Mouse (Mus musculus): ENCODE measurements around the gene Txnip. TPM values are rescaled to one million over a fixed set of nuclear protein-coding genes. Genes with fewer than 3 reads are reported as not detected.
A peak's percentile ranks its signal among the peaks of the same experiment; 100 is the strongest.

The Txnip gene
- polyA plus RNA-seq, 1 experiment = 42.6 TPM

- no peaks in the 10 kb centered on the region for H3K27me3 ChIP-seq (ENCODE audit: control insufficient read depth, insufficient read depth, insufficient read length)
- peaks cover 9% of the 10 kb centered on the region for H3K79me2 ChIP-seq (ENCODE audit: control insufficient read depth, insufficient read depth)
- H3ac ChIP-seq (ENCODE audit: control insufficient read depth, insufficient read length) = no peak overlapping the region
- TF ChIP-seq E2F4 (IDR thresholded peaks at IDR 0.05; ENCODE audit: insufficient read depth) (no peak), USF1 (IDR thresholded peaks at IDR 0.05; ENCODE audit: low read depth) (no peak), POLR2A (IDR thresholded peaks at IDR 0.05; ENCODE audit: insufficient read length, low read depth) (no peak), CEBPB (IDR thresholded peaks at IDR 0.05; ENCODE audit: insufficient read depth, poor library complexity, severe bottlenecking) (no peak), TCF12 (IDR thresholded peaks at IDR 0.05; ENCODE audit: insufficient read depth, poor library complexity, severe bottlenecking) (no peak), SRF (IDR thresholded peaks at IDR 0.05; ENCODE audit: control insufficient read depth, insufficient read length, low read depth) (no peak), REST (IDR thresholded peaks at IDR 0.05; ENCODE audit: insufficient read depth, insufficient read length) (no peak), MYOG (IDR thresholded peaks at IDR 0.05; ENCODE audit: control insufficient read depth in 1 of 3, insufficient read depth in 1 of 3, insufficient read length in 2 of 3, low read depth in 2 of 3) (no peak)
- H3K4me3 ChIP-seq = peak overlapping the region; percentile 71
- no peak overlapping the region for H3K4me2 ChIP-seq (ENCODE audit: low read depth)
- H3K36me3 ChIP-seq (ENCODE audit: control insufficient read depth, insufficient read depth) = peaks cover 10% of the 10 kb centered on the region
Observed at GRCm38 (mm10) chr3:96555999-96556614, 1.6 kb upstream of the Txnip start.

GRCm38 (mm10) chr3:96556651-96557635 is 814 bp upstream of the Txnip start:
- H3ac ChIP-seq (ENCODE audit: control insufficient read depth, insufficient read length) = no peak overlapping the region
- no peaks in the 10 kb centered on the region for H3K27me3 ChIP-seq (ENCODE audit: control insufficient read depth, insufficient read depth, insufficient read length)
- peak overlapping the region; percentile 98 for H3K4me2 ChIP-seq (ENCODE audit: low read depth)
- no peak for TF ChIP-seq CEBPB (IDR thresholded peaks at IDR 0.05; ENCODE audit: insufficient read depth, poor library complexity, severe bottlenecking)
- no peak for TF ChIP-seq MYOD1 (IDR thresholded peaks at IDR 0.05; ENCODE audit: control insufficient read depth in 1 of 3, insufficient read length in 2 of 3, low read depth in 2 of 3)
- TF ChIP-seq USF1 (IDR thresholded peaks at IDR 0.05; ENCODE audit: low read depth) = no peak
- TF ChIP-seq TCF3 (IDR thresholded peaks at IDR 0.05; ENCODE audit: insufficient read length, low read depth) = no peak
- TF ChIP-seq POLR2A (IDR thresholded peaks at IDR 0.05; ENCODE audit: insufficient read length, low read depth) = no peak
- no peak for TF ChIP-seq SRF (IDR thresholded peaks at IDR 0.05; ENCODE audit: control insufficient read depth, insufficient read length, low read depth)
- peak overlapping the region; percentile 71 for H3K4me3 ChIP-seq
- H3K36me3 ChIP-seq (ENCODE audit: control insufficient read depth, insufficient read depth) = peaks cover 12% of the 10 kb centered on the region
- H3K79me2 ChIP-seq (ENCODE audit: control insufficient read depth, insufficient read depth) = peaks cover 9% of the 10 kb centered on the region

- H3K36me3 ChIP-seq (ENCODE audit: control insufficient read depth, insufficient read depth) = peaks cover 12% of the 10 kb centered on the region
- H3K27me3 ChIP-seq (ENCODE audit: control insufficient read depth, insufficient read depth, insufficient read length) = no peaks in the 10 kb centered on the region
- peak overlapping the region; percentile 88 for H3K4me2 ChIP-seq (ENCODE audit: low read depth)
- peak; percentile 36 for TF ChIP-seq POLR2A (IDR thresholded peaks at IDR 0.05; ENCODE audit: insufficient read length, low read depth)
- TF ChIP-seq TCF3 (IDR thresholded peaks at IDR 0.05; ENCODE audit: insufficient read length, low read depth) = no peak
- TF ChIP-seq MAX (IDR thresholded peaks at IDR 0.05; ENCODE audit: low read depth) = no peak
- peak; percentile 48 for TF ChIP-seq POLR2AphosphoS2 (IDR thresholded peaks at IDR 0.05; ENCODE audit: insufficient read length, low read depth)
- no peak overlapping the region for H3ac ChIP-seq (ENCODE audit: control insufficient read depth, insufficient read length)
- H3K4me3 ChIP-seq = peak overlapping the region; percentile 71
- peaks cover 9% of the 10 kb centered on the region for H3K79me2 ChIP-seq (ENCODE audit: control insufficient read depth, insufficient read depth)
Observed at GRCm38 (mm10) chr3:96558159-96558558, 402 bp downstream of the Txnip start.

GRCm38 (mm10) chr3:96558668-96559196 is 975 bp downstream of the Txnip start:
- Histone ChIP-seq H3ac (ENCODE audit: control insufficient read depth, insufficient read length) (no peak overlapping the region), H3K4me3 (peak overlapping the region; percentile 71), H3K4me2 (ENCODE audit: low read depth) (peak overlapping the region; percentile 88), H3K79me2 (ENCODE audit: control insufficient read depth, insufficient read depth) (peaks cover 9% of the 10 kb centered on the region), H3K36me3 (ENCODE audit: control insufficient read depth, insufficient read depth) (peaks cover 12% of the 10 kb centered on the region), H3K27me3 (ENCODE audit: control insufficient read depth, insufficient read depth, insufficient read length) (no peaks in the 10 kb centered on the region)
- TF ChIP-seq POLR2A (IDR thresholded peaks at IDR 0.05; ENCODE audit: insufficient read length, low read depth) = no peak
- no peak for TF ChIP-seq MYOD1 (IDR thresholded peaks at IDR 0.05; ENCODE audit: control insufficient read depth in 1 of 3, insufficient read length in 2 of 3, low read depth in 2 of 3)
- no peak for TF ChIP-seq USF1 (IDR thresholded peaks at IDR 0.05; ENCODE audit: low read depth)
- TF ChIP-seq MAX (IDR thresholded peaks at IDR 0.05; ENCODE audit: low read depth) = no peak
- no peak for TF ChIP-seq REST (IDR thresholded peaks at IDR 0.05; ENCODE audit: insufficient read depth, insufficient read length)
- no peak for TF ChIP-seq MYOG (IDR thresholded peaks at IDR 0.05; ENCODE audit: control insufficient read depth in 1 of 3, insufficient read depth in 1 of 3, insufficient read length in 2 of 3, low read depth in 2 of 3)
- no peak for TF ChIP-seq SRF (IDR thresholded peaks at IDR 0.05; ENCODE audit: control insufficient read depth, insufficient read length, low read depth)
- peak; percentile 22 for TF ChIP-seq POLR2AphosphoS2 (IDR thresholded peaks at IDR 0.05; ENCODE audit: insufficient read length, low read depth)
- peak; percentile 64; the same call in 1 of the 2 replicates for TF ChIP-seq CEBPB (IDR thresholded peaks at IDR 0.05; ENCODE audit: insufficient read depth, poor library complexity, severe bottlenecking)

Measured in myocyte (in vitro differentiated cells).